Mouse (Mus musculus) intestine, embryonic 15.5 days (tissue): ENCODE measurements around the gene Catsper1. TPM values are rescaled to one million over a fixed set of nuclear protein-coding genes. Genes with fewer than 3 reads are reported as not detected.
"Not testable (repeated sequence)": the region's sequence is repeated elsewhere in the genome, so short reads cannot be mapped to it uniquely, and the experiment has no call there.

ENCODE experiments used
- ATAC-seq: fragments of 200-750 bp; cut with Nextera tagmentation; 2 replicates; pipeline ENCODE4 v1.8.0; 2017; ENCODE audit warnings: moderate TSS enrichment, moderate library complexity
- H3K27ac ChIP-seq: fragments of 300-500 bp; sonication (generic); 2 replicates; pipeline ENCODE4 v1.5.1; 2015; ENCODE audit warnings: mild to moderate bottlenecking, inconsistent platforms
- H3K27me3 ChIP-seq: fragments of 300-500 bp; sonication (generic); replicated peaks from 2 replicates; pipeline ENCODE4 v1.6.1; 2015; ENCODE audit warnings: inconsistent platforms
- H3K36me3 ChIP-seq: fragments of 300-500 bp; sonication (generic); 2 replicates; pipeline ENCODE4 v1.6.1; 2015; ENCODE audit warnings: inconsistent platforms
- H3K4me1 ChIP-seq: fragments of 300-500 bp; sonication (generic); replicated peaks from 2 replicates; pipeline ENCODE4 v1.6.1; 2015; ENCODE audit warnings: inconsistent platforms
- H3K4me2 ChIP-seq: fragments of 300-500 bp; sonication (generic); replicated peaks from 2 replicates; pipeline ENCODE4 v1.6.1; 2015; ENCODE audit warnings: mild to moderate bottlenecking, inconsistent platforms
- H3K4me3 ChIP-seq: fragments of 300-500 bp; sonication (generic); replicated peaks from 2 replicates; pipeline ENCODE4 v1.5.1; 2015; ENCODE audit warnings: inconsistent platforms
- H3K9ac ChIP-seq: fragments of 300-500 bp; sonication (generic); 2 replicates; pipeline ENCODE4 v1.6.1; 2015; ENCODE audit warnings: inconsistent platforms
- H3K9me3 ChIP-seq: fragments of 300-500 bp; sonication (generic); 2 replicates; pipeline ENCODE4 v1.6.1; 2016; ENCODE audit warnings: inconsistent platforms
- WGBS: fragments of 180-500 bp; shearing (Covaris S2); methylation state at CpG from one replicate; pipeline ENCODE4 v1.1.7; 2015; 5-methylcytosine and 5-hydroxymethylcytosine counted together
- polyA plus RNA-seq: library from polyadenylated mRNA; unstranded; fragments of >200 nt; fragmentation: Nextera tagmentation; extraction: Ambion mirVana; gene quantifications from 2 replicates; pipeline ENCODE4 v1.2.1, GENCODE M21; 2015

Catsper1 gene
- polyA plus RNA-seq, 1 experiment from 2014 or later = not detected

DNA sequence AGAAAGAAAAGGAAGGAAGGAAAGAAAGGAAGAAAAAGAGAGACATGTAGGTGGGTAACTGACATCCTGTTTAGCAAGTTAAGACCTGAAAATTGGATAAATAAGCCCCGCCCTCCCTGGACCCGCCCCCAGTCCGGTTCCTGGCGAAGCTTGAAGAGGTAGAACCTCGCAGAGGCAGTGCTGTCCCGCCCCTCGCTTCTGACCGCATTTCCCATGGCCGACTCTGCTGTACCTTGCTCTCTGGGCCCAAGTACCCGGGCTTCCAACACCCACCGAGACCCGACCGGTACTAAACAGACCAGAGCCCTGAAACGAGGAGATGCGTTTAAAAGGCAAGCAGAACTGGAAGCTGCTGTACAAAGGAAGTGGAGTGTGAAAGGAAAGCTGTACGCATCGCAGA is 11.7 kb upstream of the Catsper1 start:
- Histone ChIP-seq H3K27ac (no peak overlapping the region), H3K4me2 (no peak overlapping the region; the same call in 1 of the 2 replicates), H3K27me3 (no peaks in the 10 kb centered on the region), H3K9me3 (no peaks in the 10 kb centered on the region), H3K4me1 (no peaks in the 10 kb centered on the region), H3K4me3 (no peak overlapping the region), H3K9ac (no peak overlapping the region), H3K36me3 (no peaks in the 10 kb centered on the region)
- 48% methylated on average over 17 of the region's 17 CpGs for WGBS
- ATAC-seq = no peak

DNA sequence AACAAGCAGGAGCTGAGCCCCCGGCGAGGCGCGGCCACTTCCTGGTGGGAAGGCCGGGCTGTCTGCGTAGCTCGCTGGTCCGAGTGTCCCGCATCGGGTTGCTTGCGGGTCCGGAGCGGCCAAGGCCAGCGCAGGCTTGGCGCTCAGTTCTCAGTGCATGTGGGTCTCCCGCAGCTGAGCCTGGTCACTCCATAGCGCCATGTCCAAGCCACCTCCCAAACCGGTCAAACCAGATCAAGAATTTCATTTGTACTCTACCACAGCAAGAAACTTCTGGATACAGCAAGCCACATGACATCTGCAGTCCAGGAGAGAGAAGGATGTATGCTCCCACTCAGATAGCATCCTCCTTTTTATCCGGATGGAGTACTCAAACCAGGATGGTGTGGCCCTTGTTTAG is 7.6 kb upstream of the Catsper1 start:
- no peak for ATAC-seq
- Histone ChIP-seq H3K4me2 (no peak overlapping the region), H3K9ac (no peak overlapping the region), H3K9me3 (no peaks in the 10 kb centered on the region), H3K36me3 (no peaks in the 10 kb centered on the region), H3K27me3 (no peaks in the 10 kb centered on the region), H3K27ac (no peak overlapping the region), H3K4me1 (no peaks in the 10 kb centered on the region), H3K4me3 (no peak overlapping the region)
- WGBS = 71% methylated on average over 19 of the region's 19 CpGs

DNA sequence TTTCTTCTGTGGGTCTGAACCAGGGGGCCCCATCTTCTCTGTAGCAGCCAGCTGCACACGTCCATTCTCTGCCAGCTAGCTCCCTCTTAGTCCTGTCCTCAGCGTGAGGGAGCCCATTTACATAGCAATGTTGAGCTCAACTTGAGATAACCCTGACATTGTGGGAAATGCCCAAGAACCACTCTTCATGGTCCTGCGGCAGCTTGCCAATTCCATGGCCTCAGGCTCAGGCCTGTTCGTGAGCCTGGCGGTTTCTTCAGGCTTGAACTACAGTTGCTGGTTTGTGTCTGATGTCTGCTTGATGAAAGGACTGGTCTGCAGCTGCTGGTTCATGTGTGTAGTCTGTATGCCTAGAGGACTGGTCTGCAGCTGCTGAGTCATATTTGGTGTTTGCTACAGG is 800 bp upstream of the Catsper1 start:
- no peaks in the 10 kb centered on the region for H3K27me3 ChIP-seq
- no peak overlapping the region for H3K9ac ChIP-seq
- H3K4me2 ChIP-seq = no peak overlapping the region
- no peak overlapping the region for H3K4me3 ChIP-seq
- H3K4me1 ChIP-seq = no peaks in the 10 kb centered on the region
- no peaks in the 10 kb centered on the region for H3K9me3 ChIP-seq
- ATAC-seq = no peak
- no peaks in the 10 kb centered on the region for H3K36me3 ChIP-seq
- 72% methylated on average over 5 of the region's 5 CpGs for WGBS
- no peak overlapping the region for H3K27ac ChIP-seq

DNA sequence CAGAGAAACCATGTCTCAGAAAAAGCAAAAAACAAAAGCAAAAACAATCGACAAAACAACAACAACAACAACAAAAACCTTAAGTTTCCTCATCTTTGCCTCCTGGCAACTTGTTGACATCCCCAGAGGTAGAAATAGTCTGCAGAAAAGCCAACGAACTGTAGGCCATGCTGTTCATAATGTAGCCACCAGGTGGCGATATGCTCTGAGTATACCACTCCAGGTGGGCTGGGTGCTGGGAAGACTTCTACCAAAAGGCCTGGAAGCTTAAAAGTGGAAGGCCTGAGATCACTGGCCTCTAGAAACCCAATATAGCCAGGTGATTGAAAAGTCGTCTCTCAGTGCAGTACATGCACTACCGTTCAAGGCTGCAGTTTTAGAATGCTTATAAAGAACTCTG is 2.4 kb downstream of the Catsper1 start:
- no peaks in the 10 kb centered on the region for H3K27me3 ChIP-seq
- H3K9ac ChIP-seq = no peak overlapping the region
- no peak overlapping the region for H3K4me2 ChIP-seq
- ATAC-seq = no peak
- no peak overlapping the region for H3K4me3 ChIP-seq
- 20% methylated on average over 5 of the region's 5 CpGs for WGBS
- H3K27ac ChIP-seq = no peak overlapping the region
- H3K9me3 ChIP-seq = no peaks in the 10 kb centered on the region
- no peaks in the 10 kb centered on the region for H3K36me3 ChIP-seq
- no peaks in the 10 kb centered on the region for H3K4me1 ChIP-seq

DNA sequence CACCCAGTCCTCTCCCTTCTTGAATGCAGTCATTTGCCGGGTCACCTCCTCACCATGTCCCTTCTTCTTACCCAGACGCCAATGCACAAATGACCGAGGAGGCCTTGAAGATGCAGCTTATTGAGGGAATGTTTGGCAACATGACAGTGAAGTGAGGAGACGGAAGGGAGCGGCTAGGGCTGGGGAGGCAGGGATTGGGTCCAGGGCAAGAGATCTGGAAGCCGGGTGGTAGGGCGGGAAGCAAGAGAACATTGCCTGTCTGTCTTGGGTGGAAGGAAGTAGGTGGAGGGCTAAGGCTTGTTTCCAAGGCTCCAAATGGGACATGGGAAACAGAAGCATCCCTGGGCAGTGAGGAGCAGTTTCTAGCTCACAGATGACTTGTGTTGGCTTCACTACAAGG is 5.8 kb downstream of the Catsper1 start:
- no peak overlapping the region for H3K4me2 ChIP-seq
- no peak overlapping the region for H3K27ac ChIP-seq
- no peak for ATAC-seq
- H3K27me3 ChIP-seq = no peaks in the 10 kb centered on the region
- H3K9ac ChIP-seq = no peak overlapping the region
- H3K36me3 ChIP-seq = no peaks in the 10 kb centered on the region
- no peaks in the 10 kb centered on the region for H3K9me3 ChIP-seq
- H3K4me3 ChIP-seq = no peak overlapping the region
- WGBS = 90% methylated on average over 7 of the region's 7 CpGs
- H3K4me1 ChIP-seq = no peaks in the 10 kb centered on the region

DNA sequence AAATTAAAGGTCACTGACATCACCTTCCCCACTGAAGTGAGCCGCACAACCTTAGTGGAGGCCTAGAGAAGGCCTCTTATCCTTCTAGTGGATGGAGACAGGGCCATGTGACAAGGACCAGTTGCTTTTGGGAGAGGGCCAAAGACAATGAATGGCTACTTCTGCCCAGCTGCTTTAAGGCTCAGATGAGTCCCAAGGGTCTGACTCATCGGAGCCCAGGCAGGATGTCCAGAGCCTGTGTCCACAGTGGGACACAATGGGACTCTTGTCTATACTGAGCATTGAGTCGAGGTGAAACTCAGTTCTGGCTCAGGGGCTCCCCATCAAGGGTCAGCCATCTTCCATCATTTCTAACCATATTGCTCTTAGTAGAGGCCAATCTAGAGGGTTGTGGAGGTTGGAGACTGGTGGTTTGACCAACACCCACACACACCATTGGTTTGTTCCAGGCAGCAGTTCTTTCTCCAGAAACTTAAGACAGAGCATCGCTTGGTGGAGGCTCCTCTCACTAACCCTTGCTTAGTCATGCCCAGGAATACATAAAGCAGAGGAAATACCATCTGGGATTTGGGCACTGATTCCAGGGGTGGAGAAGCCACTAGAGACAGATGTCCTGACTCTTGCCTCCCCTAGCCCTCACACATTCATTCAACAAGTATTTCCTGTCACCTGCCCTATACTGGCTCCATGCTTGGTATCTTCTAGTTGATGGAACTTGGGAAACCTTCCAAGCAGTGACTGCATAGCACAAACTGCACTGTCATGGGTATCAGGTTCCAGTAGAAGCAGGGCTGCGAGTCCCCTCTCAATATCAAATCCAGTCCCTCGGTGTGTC is 10.0 kb downstream of the Catsper1 start:
- WGBS = 70% methylated on average over 6 of the region's 6 CpGs
- no peaks in the 10 kb centered on the region for H3K27me3 ChIP-seq
- no peak overlapping the region for H3K9ac ChIP-seq
- ATAC-seq = no peak
- H3K4me3 ChIP-seq = no peak overlapping the region
- H3K4me1 ChIP-seq = peaks cover 4% of the 10 kb centered on the region; the same call in 1 of the 2 replicates
- no peaks in the 10 kb centered on the region for H3K9me3 ChIP-seq
- no peak overlapping the region for H3K27ac ChIP-seq
- H3K4me2 ChIP-seq = no peak overlapping the region
- no peaks in the 10 kb centered on the region for H3K36me3 ChIP-seq

DNA sequence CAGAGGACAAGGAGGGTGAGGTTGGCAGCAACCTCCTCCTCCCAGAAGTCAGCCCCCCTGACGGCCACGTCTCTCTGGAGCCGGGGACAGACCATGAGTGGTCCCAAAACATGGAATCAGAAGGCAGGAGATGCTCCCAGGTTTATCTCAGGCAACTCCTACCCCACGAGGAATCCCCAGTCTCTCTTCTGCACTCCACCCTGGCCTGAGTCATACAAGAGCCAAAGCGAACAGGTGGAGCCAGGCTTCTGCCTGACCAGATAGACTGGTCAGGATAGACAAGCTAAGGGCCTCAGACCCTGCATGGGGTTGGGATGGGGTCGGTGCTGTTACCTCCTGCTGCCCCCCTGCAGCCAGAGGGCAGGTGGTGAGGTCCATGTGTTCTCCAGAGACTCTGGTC is 12.5 kb downstream of the Catsper1 start:
- Histone ChIP-seq H3K9ac (no peak overlapping the region), H3K4me3 (no peak overlapping the region), H3K27me3 (no peaks in the 10 kb centered on the region), H3K36me3 (no peaks in the 10 kb centered on the region), H3K4me1 (peaks cover 4% of the 10 kb centered on the region; the same call in 1 of the 2 replicates), H3K4me2 (no peak overlapping the region), H3K27ac (no peak overlapping the region), H3K9me3 (no peaks in the 10 kb centered on the region)
- WGBS = 79% methylated on average over 6 of the region's 6 CpGs
- no peak for ATAC-seq

DNA sequence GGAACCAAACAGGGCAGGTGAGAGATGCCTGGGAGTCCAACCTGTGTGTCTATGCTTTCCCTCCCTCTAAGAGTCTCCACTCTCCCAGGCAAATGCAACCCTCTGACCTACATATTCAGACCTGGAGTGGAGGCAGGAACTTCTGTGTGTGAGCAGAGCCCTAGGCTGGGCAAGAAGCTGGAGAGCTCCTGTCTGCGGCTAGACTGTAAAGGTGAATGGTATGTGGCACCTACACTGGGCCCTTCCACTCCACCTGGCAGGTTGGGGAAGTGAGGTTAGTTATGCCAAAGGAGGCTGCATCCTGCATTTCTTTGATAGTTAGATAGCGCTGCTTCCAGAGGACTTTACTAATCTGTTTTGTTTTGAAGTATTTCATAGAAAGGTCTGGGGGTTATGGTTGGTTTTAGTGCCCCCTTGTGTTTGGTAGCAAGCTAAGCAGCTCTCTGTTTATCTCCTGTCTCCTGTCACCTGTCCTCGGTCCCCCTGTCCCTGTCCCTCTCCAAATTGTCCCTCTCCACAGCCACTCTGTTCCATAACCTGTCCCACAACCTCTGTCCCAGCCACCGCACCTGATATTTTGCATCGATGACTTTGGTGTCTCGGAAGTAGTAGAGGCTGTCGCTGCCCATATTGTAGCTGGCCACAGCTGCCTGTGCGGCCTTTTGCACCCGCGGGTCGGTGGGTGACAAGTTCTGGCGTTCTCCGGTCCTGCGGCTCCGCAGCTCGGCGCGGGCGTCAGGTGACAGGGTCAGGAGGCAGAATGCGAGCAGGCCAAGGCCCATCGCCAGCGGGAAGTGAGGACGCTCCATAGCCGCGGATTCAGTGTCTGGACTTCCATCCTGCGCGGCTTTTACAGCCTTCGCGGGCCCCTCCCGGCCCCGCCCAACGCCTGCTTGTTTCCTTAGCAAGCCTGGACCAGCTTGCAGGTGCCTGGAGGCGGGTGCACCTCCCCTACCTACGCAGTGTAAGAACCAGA is 13.3 kb downstream of the Catsper1 start:
- WGBS = 5% methylated on average over 34 of the region's 34 CpGs
- H3K27ac ChIP-seq = no peak overlapping the region
- H3K9ac ChIP-seq = peak overlapping the region; percentile 49
- H3K36me3 ChIP-seq = no peaks in the 10 kb centered on the region
- H3K4me3 ChIP-seq = peak overlapping the region; percentile 40
- H3K9me3 ChIP-seq = no peaks in the 10 kb centered on the region
- peak overlapping the region; percentile 74 for H3K4me2 ChIP-seq
- peaks cover 4% of the 10 kb centered on the region; the same call in 1 of the 2 replicates for H3K4me1 ChIP-seq
- no peaks in the 10 kb centered on the region for H3K27me3 ChIP-seq
- ATAC-seq = peak; percentile 86

DNA sequence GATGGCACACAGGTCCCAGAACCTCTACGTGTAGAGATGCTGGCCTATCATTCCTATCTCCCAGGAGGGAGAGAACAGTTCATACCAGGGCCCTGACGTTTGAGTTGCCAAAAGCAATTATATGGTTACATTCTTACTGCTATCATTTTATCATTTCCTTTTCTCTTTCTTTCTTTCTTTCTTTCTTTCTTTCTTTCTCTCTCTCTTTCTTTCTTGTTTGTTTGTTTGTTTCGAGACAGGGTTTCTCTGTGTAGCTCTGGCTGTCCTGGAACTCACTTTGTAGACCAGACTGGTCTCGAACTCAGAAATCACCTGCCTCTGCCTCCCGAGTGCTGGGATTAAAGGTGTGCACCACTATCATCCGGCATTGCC is 13.9 kb downstream of the Catsper1 start, which contains the start of gene Cst6:
Cst6 (minus strand) TSS at position 73 of the 372 bp plus-strand sequence.
- H3K4me2 ChIP-seq = peak within 1 kb of the TSS; percentile 74
- peak within 1 kb of the TSS; percentile 49 for H3K9ac ChIP-seq
- H3K4me1 ChIP-seq, H3K27me3 ChIP-seq, ATAC-seq, H3K9me3 ChIP-seq, H3K36me3 ChIP-seq, H3K27ac ChIP-seq: not testable (repeated sequence)
- 60% methylated on average over 6 of the region's 6 CpGs for WGBS
- peak within 1 kb of the TSS; percentile 40 for H3K4me3 ChIP-seq

DNA sequence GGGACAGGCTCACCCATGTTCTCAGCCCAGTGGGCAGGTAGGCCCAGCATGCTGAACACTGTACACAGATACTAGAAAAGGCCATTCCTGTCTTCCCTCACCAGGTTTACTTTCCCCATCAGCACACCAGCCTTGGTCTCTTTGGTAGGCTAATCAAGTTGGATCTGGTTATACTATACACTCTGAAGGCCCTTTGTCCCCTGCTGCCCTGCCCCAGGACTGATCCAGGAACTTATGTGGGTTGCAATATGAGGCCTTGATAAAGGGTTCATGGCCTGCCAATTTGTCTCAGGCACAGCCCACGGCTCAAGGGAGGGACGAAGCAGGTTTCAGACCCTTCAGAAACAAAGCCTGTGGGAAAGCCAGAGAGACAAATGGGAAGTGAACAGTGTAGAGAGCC is 18.1 kb downstream of the Catsper1 start:
- no peaks in the 10 kb centered on the region for H3K36me3 ChIP-seq
- ATAC-seq = peak; percentile 57

DNA sequence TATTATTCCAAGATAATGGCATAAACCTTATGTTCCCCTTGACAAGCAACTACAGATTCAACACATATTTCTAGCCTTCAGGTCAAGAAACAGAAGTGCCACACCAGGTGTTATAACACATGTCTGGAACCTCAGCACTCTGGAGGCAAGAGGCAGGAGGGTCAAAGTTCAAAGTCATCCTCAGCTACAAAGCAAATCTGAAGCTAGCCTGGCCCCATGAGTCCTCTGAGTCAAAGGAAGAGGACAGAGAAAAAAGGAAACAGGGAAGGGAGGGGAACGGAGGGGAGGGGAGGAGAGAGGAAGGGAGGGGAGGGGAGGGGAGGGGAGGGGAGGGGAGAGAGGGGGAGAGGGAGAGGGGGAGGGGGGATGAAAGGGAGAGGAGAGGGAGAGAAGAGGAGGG is 20.5 kb downstream of the Catsper1 start:
- no peaks in the 10 kb centered on the region for H3K9me3 ChIP-seq
- H3K4me3 ChIP-seq = no peak overlapping the region
- H3K4me2 ChIP-seq = no peak overlapping the region
- H3K27me3 ChIP-seq = no peaks in the 10 kb centered on the region
- no peaks in the 10 kb centered on the region for H3K36me3 ChIP-seq
- no peaks in the 10 kb centered on the region for H3K4me1 ChIP-seq
- H3K9ac ChIP-seq = no peak overlapping the region
- no CpG with 5 or more reads among the region's 1 CpGs for WGBS
- peak; percentile 73 for ATAC-seq
- peak overlapping the region; percentile 40; the same call in 1 of the 2 replicates for H3K27ac ChIP-seq

More for the DNA sequence above, 18.1 kb downstream of the Catsper1 start:
- no peak overlapping the region for H3K27ac ChIP-seq
- no peak overlapping the region for H3K9ac ChIP-seq
- no peaks in the 10 kb centered on the region for H3K27me3 ChIP-seq
- peaks cover 4% of the 10 kb centered on the region; the same call in 1 of the 2 replicates for H3K4me1 ChIP-seq
- WGBS = 59% methylated on average over 2 of the region's 2 CpGs
- no peak overlapping the region for H3K4me3 ChIP-seq
- H3K9me3 ChIP-seq = no peaks in the 10 kb centered on the region
- no peak overlapping the region for H3K4me2 ChIP-seq

DNA sequence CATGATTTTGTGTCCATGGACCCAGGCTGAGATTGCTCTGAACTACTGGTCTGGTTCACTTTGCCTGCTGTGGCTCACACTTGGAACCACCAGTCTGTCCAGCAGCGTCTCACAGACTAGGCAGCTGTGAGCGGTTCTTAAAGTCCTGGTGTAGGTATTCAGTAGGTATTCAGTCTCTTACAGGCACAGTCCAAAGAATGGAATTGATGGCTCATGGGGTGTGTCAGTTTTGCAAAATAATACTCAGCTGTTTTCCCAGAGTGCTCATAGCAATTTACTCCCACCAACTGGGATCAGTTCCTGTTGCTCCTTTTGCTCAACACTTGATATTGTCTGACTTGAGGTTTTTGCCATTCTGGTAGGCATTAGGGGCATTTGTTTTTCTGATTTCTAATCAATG is 26.6 kb downstream of the Catsper1 start:
- WGBS = 84% methylated on average over 2 of the region's 2 CpGs
- Histone ChIP-seq H3K27ac (no peak overlapping the region), H3K36me3 (peaks cover 16% of the 10 kb centered on the region), H3K27me3 (no peaks in the 10 kb centered on the region), H3K9ac (no peak overlapping the region), H3K4me2 (no peak overlapping the region), H3K4me1 (peaks cover 11% of the 10 kb centered on the region), H3K9me3 (no peaks in the 10 kb centered on the region), H3K4me3 (no peak overlapping the region)
- ATAC-seq = no peak
